Mouse (Mus musculus): Measurements from ENCODE around the gene Tmem135.

- no peak for TF ChIP-seq CTCF (IDR thresholded peaks at IDR 0.05)
- TF ChIP-seq EP300 (IDR thresholded peaks at IDR 0.05), result no peak
These were observed 107.1 kb downstream of the Tmem135 start for GRCm38 (mm10) chr7:89296941-89297340.
